Mouse (Mus musculus): ENCODE results near the gene Pole2. TPM values are rescaled to one million over a fixed set of nuclear protein-coding genes. Genes with fewer than 3 reads are reported as not detected.

Gene Pole2
- polyA plus RNA-seq, 1 experiment = 1.9 TPM

- no peak overlapping the region for H3K4me3 ChIP-seq (ENCODE audit: insufficient read depth, low read depth, low read length)
- WGBS = 92% methylated on average over 8 of the region's 8 CpGs
These were observed 22.8 kb upstream of the Pole2 start for GRCm38 (mm10) chr12:69250756-69251155.

GRCm38 (mm10) chr12:69249766-69250165 lies 21.8 kb upstream of the Pole2 start:
- Histone ChIP-seq H3K27me3 (replicated peaks; ENCODE audit: control insufficient read depth, insufficient read depth, low read length) (no peaks in the 10 kb centered on the region), H3K36me3 (ENCODE audit: control insufficient read depth, insufficient read depth, low read length) (no peaks in the 10 kb centered on the region), H3K4me3 (ENCODE audit: insufficient read depth, low read depth, low read length) (no peak overlapping the region), H3K27ac (ENCODE audit: insufficient read depth, low read depth, low read length) (no peak overlapping the region), H3K4me1 (ENCODE audit: control insufficient read depth, insufficient read depth, low read length) (no peaks in the 10 kb centered on the region)
- WGBS = 81% methylated on average over 4 of the region's 4 CpGs
- no peak for TF ChIP-seq POLR2A (IDR thresholded peaks at IDR 0.05; ENCODE audit: low read depth, low read length)
- no peak for TF ChIP-seq CTCF (conservative IDR thresholded peaks at IDR 0.05; ENCODE audit: insufficient read depth, insufficient read length, low read depth, low read length)
- DNase-seq = no peak

More at GRCm38 (mm10) chr12:69250756-69251155, 22.8 kb upstream of the Pole2 start:
- TF ChIP-seq CTCF (conservative IDR thresholded peaks at IDR 0.05; ENCODE audit: insufficient read depth, insufficient read length, low read depth, low read length) (no peak), POLR2A (IDR thresholded peaks at IDR 0.05; ENCODE audit: low read depth, low read length) (no peak)
- no peaks in the 10 kb centered on the region for H3K27me3 ChIP-seq (replicated peaks; ENCODE audit: control insufficient read depth, insufficient read depth, low read length)
- H3K27ac ChIP-seq (ENCODE audit: insufficient read depth, low read depth, low read length) = no peak overlapping the region
- no peak for DNase-seq
- H3K4me1 ChIP-seq (ENCODE audit: control insufficient read depth, insufficient read depth, low read length) = no peaks in the 10 kb centered on the region
- no peaks in the 10 kb centered on the region for H3K36me3 ChIP-seq (ENCODE audit: control insufficient read depth, insufficient read depth, low read length)

- H3K4me3 ChIP-seq (ENCODE audit: insufficient read depth, low read depth, low read length) = peak overlapping the region; percentile 65
- peak; percentile 73 for DNase-seq
- under 1% methylated on average over 64 of the region's 64 CpGs for WGBS
- peak; percentile 11 for TF ChIP-seq POLR2A (IDR thresholded peaks at IDR 0.05; ENCODE audit: low read depth, low read length)
- TF ChIP-seq CTCF (conservative IDR thresholded peaks at IDR 0.05; ENCODE audit: insufficient read depth, insufficient read length, low read depth, low read length) = no peak
- no peaks in the 10 kb centered on the region for H3K27me3 ChIP-seq (replicated peaks; ENCODE audit: control insufficient read depth, insufficient read depth, low read length)
- no peak overlapping the region for H3K27ac ChIP-seq (ENCODE audit: insufficient read depth, low read depth, low read length)
- H3K4me1 ChIP-seq (ENCODE audit: control insufficient read depth, insufficient read depth, low read length) = no peaks in the 10 kb centered on the region
- H3K36me3 ChIP-seq (ENCODE audit: control insufficient read depth, insufficient read depth, low read length) = no peaks in the 10 kb centered on the region
These were observed 13.9 kb upstream of the Pole2 start for GRCm38 (mm10) chr12:69241771-69242431.

- TF ChIP-seq CTCF (conservative IDR thresholded peaks at IDR 0.05; ENCODE audit: insufficient read depth, insufficient read length, low read depth, low read length) (no peak), POLR2A (IDR thresholded peaks at IDR 0.05; ENCODE audit: low read depth, low read length) (no peak)
- Histone ChIP-seq H3K27ac (ENCODE audit: insufficient read depth, low read depth, low read length) (no peak overlapping the region), H3K36me3 (ENCODE audit: control insufficient read depth, insufficient read depth, low read length) (no peaks in the 10 kb centered on the region), H3K27me3 (replicated peaks; ENCODE audit: control insufficient read depth, insufficient read depth, low read length) (no peaks in the 10 kb centered on the region), H3K4me1 (ENCODE audit: control insufficient read depth, insufficient read depth, low read length) (no peaks in the 10 kb centered on the region), H3K4me3 (ENCODE audit: insufficient read depth, low read depth, low read length) (peak overlapping the region; percentile 65)
- DNase-seq = no peak
- WGBS = 2% methylated on average over 3 of the region's 3 CpGs
These were observed 13.4 kb upstream of the Pole2 start for GRCm38 (mm10) chr12:69241405-69241770.

GRCm38 (mm10) chr12:69240876-69241275 lies 12.9 kb upstream of the Pole2 start, which contains the start of gene Klhdc1:
TSS of gene Klhdc1 (plus strand) at chr12:69241176.
- H3K27ac ChIP-seq (ENCODE audit: insufficient read depth, low read depth, low read length) = no peak within 1 kb of the TSS
- peak within 1 kb of the TSS; percentile 65 for H3K4me3 ChIP-seq (ENCODE audit: insufficient read depth, low read depth, low read length)
- no peaks in the 10 kb centered on the region for H3K36me3 ChIP-seq (ENCODE audit: control insufficient read depth, insufficient read depth, low read length)
- no peaks in the 10 kb centered on the region for H3K27me3 ChIP-seq (replicated peaks; ENCODE audit: control insufficient read depth, insufficient read depth, low read length)
- TF ChIP-seq CTCF (conservative IDR thresholded peaks at IDR 0.05; ENCODE audit: insufficient read depth, insufficient read length, low read depth, low read length) = no peak
- TF ChIP-seq POLR2A (IDR thresholded peaks at IDR 0.05; ENCODE audit: low read depth, low read length) = no peak
- 76% methylated on average over 6 of the region's 6 CpGs for WGBS
- H3K4me1 ChIP-seq (ENCODE audit: control insufficient read depth, insufficient read depth, low read length) = no peaks in the 10 kb centered on the region
- no peak for DNase-seq

- no peaks in the 10 kb centered on the region for H3K4me1 ChIP-seq (ENCODE audit: control insufficient read depth, insufficient read depth, low read length)
- TF ChIP-seq CTCF (conservative IDR thresholded peaks at IDR 0.05; ENCODE audit: insufficient read depth, insufficient read length, low read depth, low read length) (no peak), POLR2A (IDR thresholded peaks at IDR 0.05; ENCODE audit: low read depth, low read length) (no peak)
- H3K36me3 ChIP-seq (ENCODE audit: control insufficient read depth, insufficient read depth, low read length) = no peaks in the 10 kb centered on the region
- H3K27me3 ChIP-seq (replicated peaks; ENCODE audit: control insufficient read depth, insufficient read depth, low read length) = no peaks in the 10 kb centered on the region
- no peak overlapping the region for H3K27ac ChIP-seq (ENCODE audit: insufficient read depth, low read depth, low read length)
- peak; percentile 19 for DNase-seq
- H3K4me3 ChIP-seq (ENCODE audit: insufficient read depth, low read depth, low read length) = no peak overlapping the region
- WGBS = 32% methylated on average over 3 of the region's 3 CpGs
These were observed 10.3 kb upstream of the Pole2 start for GRCm38 (mm10) chr12:69238284-69238683.

- no peaks in the 10 kb centered on the region for H3K27me3 ChIP-seq (replicated peaks; ENCODE audit: control insufficient read depth, insufficient read depth, low read length)
- H3K36me3 ChIP-seq (ENCODE audit: control insufficient read depth, insufficient read depth, low read length) = no peaks in the 10 kb centered on the region
- TF ChIP-seq CTCF (conservative IDR thresholded peaks at IDR 0.05; ENCODE audit: insufficient read depth, insufficient read length, low read depth, low read length) = no peak
- TF ChIP-seq POLR2A (IDR thresholded peaks at IDR 0.05; ENCODE audit: low read depth, low read length) = no peak
- H3K27ac ChIP-seq (ENCODE audit: insufficient read depth, low read depth, low read length) = no peak overlapping the region
- H3K4me3 ChIP-seq (ENCODE audit: insufficient read depth, low read depth, low read length) = no peak overlapping the region
- WGBS = 94% methylated on average over 6 of the region's 6 CpGs
- DNase-seq = no peak
- no peaks in the 10 kb centered on the region for H3K4me1 ChIP-seq (ENCODE audit: control insufficient read depth, insufficient read depth, low read length)
These were observed 7.8 kb upstream of the Pole2 start for GRCm38 (mm10) chr12:69235782-69236181.
